Mouse (Mus musculus): ENCODE measurements at regions not wholly inside any gene's neighbourhood (a gene's known extent, or its start where the extent isn't known, plus 50 kb on each side); places are given as distances from the start of the nearest gene placed in this dataset.

GRCm38 (mm10) chr9:27694805-27695593 lies 95.6 kb upstream of the Opcml start:
- WGBS = 77% methylated on average over 8 of the region's 8 CpGs
- no peak overlapping the region for H3K9ac ChIP-seq (replicated peaks; ENCODE audit: low read length, poor library complexity, severe bottlenecking)
- no peaks in the 10 kb centered on the region for H3K27me3 ChIP-seq (ENCODE audit: insufficient read depth, low read length)
- H3K4me3 ChIP-seq (ENCODE audit: low read depth, low read length) = no peak overlapping the region
- no peaks in the 10 kb centered on the region for H3K36me3 ChIP-seq (ENCODE audit: insufficient read depth, low read length)
- no peak for ATAC-seq (ENCODE audit: low FRiP score)
- no peak overlapping the region for H3K4me2 ChIP-seq (ENCODE audit: low read depth, low read length, poor library complexity, severe bottlenecking)
- TF ChIP-seq CTCF (IDR thresholded peaks at IDR 0.05) = no peak
- H3K4me1 ChIP-seq (ENCODE audit: insufficient read depth, low read length) = no peaks in the 10 kb centered on the region
- H3K9me3 ChIP-seq (ENCODE audit: low read length) = no peaks in the 10 kb centered on the region
- peak; percentile 24 for DNase-seq (ENCODE audit: low spot score)
- no peak overlapping the region for H3K27ac ChIP-seq (ENCODE audit: low read depth, low read length)

GRCm38 (mm10) chr9:27701559-27701958 lies 89.0 kb upstream of the Opcml start:
- TF ChIP-seq CTCF (IDR thresholded peaks at IDR 0.05) = no peak
- H3K27me3 ChIP-seq (ENCODE audit: insufficient read depth, low read length) = no peaks in the 10 kb centered on the region
- no peak overlapping the region for H3K4me3 ChIP-seq (ENCODE audit: low read depth, low read length)
- no peaks in the 10 kb centered on the region for H3K4me1 ChIP-seq (ENCODE audit: insufficient read depth, low read length)
- WGBS = 84% methylated on average over 9 of the region's 9 CpGs
- no peak overlapping the region for H3K9ac ChIP-seq (replicated peaks; ENCODE audit: low read length, poor library complexity, severe bottlenecking)
- H3K36me3 ChIP-seq (ENCODE audit: insufficient read depth, low read length) = no peaks in the 10 kb centered on the region
- H3K27ac ChIP-seq (ENCODE audit: low read depth, low read length) = no peak overlapping the region
- ATAC-seq (ENCODE audit: low FRiP score) (no peak), DNase-seq (ENCODE audit: low spot score) (no peak)
- no peak overlapping the region for H3K4me2 ChIP-seq (ENCODE audit: low read depth, low read length, poor library complexity, severe bottlenecking)
- no peaks in the 10 kb centered on the region for H3K9me3 ChIP-seq (ENCODE audit: low read length)

GRCm38 (mm10) chr9:27702140-27702539 lies 88.4 kb upstream of the Opcml start:
- Histone ChIP-seq H3K27ac (ENCODE audit: low read depth, low read length) (no peak overlapping the region), H3K4me1 (ENCODE audit: insufficient read depth, low read length) (no peaks in the 10 kb centered on the region), H3K36me3 (ENCODE audit: insufficient read depth, low read length) (no peaks in the 10 kb centered on the region), H3K4me3 (ENCODE audit: low read depth, low read length) (no peak overlapping the region), H3K27me3 (ENCODE audit: insufficient read depth, low read length) (no peaks in the 10 kb centered on the region), H3K9me3 (ENCODE audit: low read length) (no peaks in the 10 kb centered on the region), H3K9ac (replicated peaks; ENCODE audit: low read length, poor library complexity, severe bottlenecking) (no peak overlapping the region), H3K4me2 (ENCODE audit: low read depth, low read length, poor library complexity, severe bottlenecking) (no peak overlapping the region)
- ATAC-seq (ENCODE audit: low FRiP score) (no peak), DNase-seq (ENCODE audit: low spot score) (no peak)
- TF ChIP-seq CTCF (IDR thresholded peaks at IDR 0.05) = no peak
- WGBS = 68% methylated on average over 3 of the region's 3 CpGs

- TF ChIP-seq CTCF (IDR thresholded peaks at IDR 0.05) = no peak
- no peaks in the 10 kb centered on the region for H3K9me3 ChIP-seq (ENCODE audit: low read length)
- no peaks in the 10 kb centered on the region for H3K36me3 ChIP-seq (ENCODE audit: insufficient read depth, low read length)
- H3K27ac ChIP-seq (ENCODE audit: low read depth, low read length) = no peak overlapping the region
- no peak for ATAC-seq (ENCODE audit: low FRiP score)
- H3K9ac ChIP-seq (replicated peaks; ENCODE audit: low read length, poor library complexity, severe bottlenecking) = no peak overlapping the region
- no peaks in the 10 kb centered on the region for H3K4me1 ChIP-seq (ENCODE audit: insufficient read depth, low read length)
- no peak for DNase-seq (ENCODE audit: low spot score)
- H3K27me3 ChIP-seq (ENCODE audit: insufficient read depth, low read length) = no peaks in the 10 kb centered on the region
- 83% methylated on average over 5 of the region's 5 CpGs for WGBS
- H3K4me2 ChIP-seq (ENCODE audit: low read depth, low read length, poor library complexity, severe bottlenecking) = no peak overlapping the region
- no peak overlapping the region for H3K4me3 ChIP-seq (ENCODE audit: low read depth, low read length)
Observed at GRCm38 (mm10) chr9:27704001-27704400, 86.6 kb upstream of the Opcml start.

- no peak overlapping the region for H3K4me2 ChIP-seq (ENCODE audit: low read depth, low read length, poor library complexity, severe bottlenecking)
- H3K36me3 ChIP-seq (ENCODE audit: insufficient read depth, low read length) = no peaks in the 10 kb centered on the region
- no peak overlapping the region for H3K9ac ChIP-seq (replicated peaks; ENCODE audit: low read length, poor library complexity, severe bottlenecking)
- no peak for TF ChIP-seq CTCF (IDR thresholded peaks at IDR 0.05)
- 69% methylated on average over 2 of the region's 2 CpGs for WGBS
- H3K4me3 ChIP-seq (ENCODE audit: low read depth, low read length) = no peak overlapping the region
- H3K27ac ChIP-seq (ENCODE audit: low read depth, low read length) = no peak overlapping the region
- ATAC-seq (ENCODE audit: low FRiP score) = no peak
- no peaks in the 10 kb centered on the region for H3K27me3 ChIP-seq (ENCODE audit: insufficient read depth, low read length)
- DNase-seq (ENCODE audit: low spot score) = peak; percentile 66
- no peaks in the 10 kb centered on the region for H3K4me1 ChIP-seq (ENCODE audit: insufficient read depth, low read length)
- H3K9me3 ChIP-seq (ENCODE audit: low read length) = no peaks in the 10 kb centered on the region
Observed at GRCm38 (mm10) chr9:27723840-27724408, 66.7 kb upstream of the Opcml start.

- H3K27ac ChIP-seq (ENCODE audit: low read depth, low read length) = no peak overlapping the region
- WGBS = 69% methylated on average over 2 of the region's 2 CpGs
- no peaks in the 10 kb centered on the region for H3K27me3 ChIP-seq (ENCODE audit: insufficient read depth, low read length)
Observed at GRCm38 (mm10) chr9:27724576-27724975, 66.0 kb upstream of the Opcml start.

More at GRCm38 (mm10) chr9:27724576-27724975, 66.0 kb upstream of the Opcml start:
- H3K9me3 ChIP-seq (ENCODE audit: low read length) = no peaks in the 10 kb centered on the region
- H3K36me3 ChIP-seq (ENCODE audit: insufficient read depth, low read length) = no peaks in the 10 kb centered on the region
- no peak overlapping the region for H3K9ac ChIP-seq (replicated peaks; ENCODE audit: low read length, poor library complexity, severe bottlenecking)
- H3K4me2 ChIP-seq (ENCODE audit: low read depth, low read length, poor library complexity, severe bottlenecking) = no peak overlapping the region
- DNase-seq (ENCODE audit: low spot score) (peak; percentile 43), ATAC-seq (ENCODE audit: low FRiP score) (no peak)
- no peak for TF ChIP-seq CTCF (IDR thresholded peaks at IDR 0.05)
- no peaks in the 10 kb centered on the region for H3K4me1 ChIP-seq (ENCODE audit: insufficient read depth, low read length)
- H3K4me3 ChIP-seq (ENCODE audit: low read depth, low read length) = no peak overlapping the region

Measured in midbrain, postnatal 0 days (tissue).